Mouse (Mus musculus): ENCODE measurements around the gene Olfr110. TPM values are rescaled to one million over a fixed set of nuclear protein-coding genes. Genes with fewer than 3 reads are reported as not detected.

Olfr110 gene
- polyA plus RNA-seq (2014; fragmentation: Illumina TruSeq; extraction: RNeasy Lipid Tissue Mini Kit (QIAGEN cat#74804)): not detected

GRCm38 (mm10) chr17:37491930-37492518, at the start of gene Olfr110:
TSS of gene Olfr110 (plus strand) at chr17:37492468.

GRCm38 (mm10) chr17:37445180-37445579, 47.1 kb upstream of the Olfr110 start, which contains the start of gene Olfr108:
TSS of gene Olfr108 (plus strand) at chr17:37445480.

GRCm38 (mm10) chr17:37458616-37459015, 33.7 kb upstream of the Olfr110 start, which contains the start of gene Olfr109:
TSS of gene Olfr109 (plus strand) at chr17:37458916.

GRCm38 (mm10) chr17:37483452-37483851, 8.8 kb upstream of the Olfr110 start, which contains the start of gene H2-M2:
TSS of gene H2-M2 (minus strand) at chr17:37483552.

GRCm38 (mm10) chr17:37507730-37508129, 15.5 kb downstream of the Olfr110 start, which contains the start of gene Olfr111:
TSS of gene Olfr111 (plus strand) at chr17:37508030.

Other genes with a start within 250 kb of the Olfr110 start
- not detected for gene Olfr98, start 228.7 kb upstream of the Olfr110 start, polyA plus RNA-seq (2014; fragmentation: Illumina TruSeq; extraction: RNeasy Lipid Tissue Mini Kit (QIAGEN cat#74804))
- gene H2-M3, start 222.2 kb upstream of the Olfr110 start, polyA plus RNA-seq (2014; fragmentation: Illumina TruSeq; extraction: RNeasy Lipid Tissue Mini Kit (QIAGEN cat#74804)): 3.9 TPM
- gene Olfr99, start 209.0 kb upstream of the Olfr110 start, polyA plus RNA-seq (2014; fragmentation: Illumina TruSeq; extraction: RNeasy Lipid Tissue Mini Kit (QIAGEN cat#74804)): not detected
- gene Olfr101, start 188.2 kb upstream of the Olfr110 start, polyA plus RNA-seq (2014; fragmentation: Illumina TruSeq; extraction: RNeasy Lipid Tissue Mini Kit (QIAGEN cat#74804)): not detected
- not detected for gene Olfr102, start 175.4 kb upstream of the Olfr110 start, polyA plus RNA-seq (2014; fragmentation: Illumina TruSeq; extraction: RNeasy Lipid Tissue Mini Kit (QIAGEN cat#74804))
- not detected for gene Olfr103, start 152.8 kb upstream of the Olfr110 start, polyA plus RNA-seq (2014; fragmentation: Illumina TruSeq; extraction: RNeasy Lipid Tissue Mini Kit (QIAGEN cat#74804))
- not detected for gene Olfr104-ps, start 132.9 kb upstream of the Olfr110 start, polyA plus RNA-seq (2014; fragmentation: Illumina TruSeq; extraction: RNeasy Lipid Tissue Mini Kit (QIAGEN cat#74804))
- not detected for gene Olfr105-ps, start 113.4 kb upstream of the Olfr110 start, polyA plus RNA-seq (2014; fragmentation: Illumina TruSeq; extraction: RNeasy Lipid Tissue Mini Kit (QIAGEN cat#74804))
- gene Olfr106-ps, start 102.1 kb upstream of the Olfr110 start, polyA plus RNA-seq (2014; fragmentation: Illumina TruSeq; extraction: RNeasy Lipid Tissue Mini Kit (QIAGEN cat#74804)): not detected
- not detected for gene Olfr107, start 93.2 kb upstream of the Olfr110 start, polyA plus RNA-seq (2014; fragmentation: Illumina TruSeq; extraction: RNeasy Lipid Tissue Mini Kit (QIAGEN cat#74804))
- not detected for gene Olfr108, start 47.0 kb upstream of the Olfr110 start, polyA plus RNA-seq (2014; fragmentation: Illumina TruSeq; extraction: RNeasy Lipid Tissue Mini Kit (QIAGEN cat#74804))
- gene Olfr109, start 33.6 kb upstream of the Olfr110 start, polyA plus RNA-seq (2014; fragmentation: Illumina TruSeq; extraction: RNeasy Lipid Tissue Mini Kit (QIAGEN cat#74804)): not detected
- gene H2-M2, start 8.9 kb upstream of the Olfr110 start, polyA plus RNA-seq (2014; fragmentation: Illumina TruSeq; extraction: RNeasy Lipid Tissue Mini Kit (QIAGEN cat#74804)): 1.7 TPM
- gene Olfr111, start 15.6 kb downstream of the Olfr110 start, polyA plus RNA-seq (2014; fragmentation: Illumina TruSeq; extraction: RNeasy Lipid Tissue Mini Kit (QIAGEN cat#74804)): 0.34 TPM
- not detected for gene Olfr112, start 77.0 kb downstream of the Olfr110 start, polyA plus RNA-seq (2014; fragmentation: Illumina TruSeq; extraction: RNeasy Lipid Tissue Mini Kit (QIAGEN cat#74804))
- gene Olfr113, start 85.2 kb downstream of the Olfr110 start, polyA plus RNA-seq (2014; fragmentation: Illumina TruSeq; extraction: RNeasy Lipid Tissue Mini Kit (QIAGEN cat#74804)): not detected
- not detected for gene Olfr114, start 100.3 kb downstream of the Olfr110 start, polyA plus RNA-seq (2014; fragmentation: Illumina TruSeq; extraction: RNeasy Lipid Tissue Mini Kit (QIAGEN cat#74804))
- not detected for gene Olfr115, start 134.6 kb downstream of the Olfr110 start, polyA plus RNA-seq (2014; fragmentation: Illumina TruSeq; extraction: RNeasy Lipid Tissue Mini Kit (QIAGEN cat#74804))
- gene Olfr116, start 134.7 kb downstream of the Olfr110 start, polyA plus RNA-seq (2014; fragmentation: Illumina TruSeq; extraction: RNeasy Lipid Tissue Mini Kit (QIAGEN cat#74804)): not detected
- gene Olfr117, start 171.3 kb downstream of the Olfr110 start, polyA plus RNA-seq (2014; fragmentation: Illumina TruSeq; extraction: RNeasy Lipid Tissue Mini Kit (QIAGEN cat#74804)): not detected
- gene Olfr118, start 174.5 kb downstream of the Olfr110 start, polyA plus RNA-seq (2014; fragmentation: Illumina TruSeq; extraction: RNeasy Lipid Tissue Mini Kit (QIAGEN cat#74804)): not detected
- gene Olfr119, start 204.1 kb downstream of the Olfr110 start, polyA plus RNA-seq (2014; fragmentation: Illumina TruSeq; extraction: RNeasy Lipid Tissue Mini Kit (QIAGEN cat#74804)): not detected
- not detected for gene Olfr120, start 229.3 kb downstream of the Olfr110 start, polyA plus RNA-seq (2014; fragmentation: Illumina TruSeq; extraction: RNeasy Lipid Tissue Mini Kit (QIAGEN cat#74804))